Mouse (Mus musculus) forebrain, embryonic 13.5 days (tissue): Measurements from ENCODE around the gene Hist1h2af. TPM values are rescaled to one million over a fixed set of nuclear protein-coding genes. Genes with fewer than 3 reads are reported as not detected.
"Not testable (repeated sequence)": the region's sequence is repeated elsewhere in the genome, so short reads cannot be mapped to it uniquely, and the experiment has no call there.

Source experiments
- ATAC-seq: fragments of 200-750 bp; cut with Nextera tagmentation; 2 replicates; pipeline ENCODE4 v1.8.0; 2017
- H3K27ac ChIP-seq: fragments of 300-500 bp; sonication (generic); 2 replicates; pipeline ENCODE4 v1.5.1; 2015; ENCODE audit warnings: inconsistent platforms, mild to moderate bottlenecking, moderate library complexity
- H3K27me3 ChIP-seq: fragments of 300-500 bp; sonication (generic); 2 replicates; pipeline ENCODE4 v1.6.1; 2015; ENCODE audit warnings: mild to moderate bottlenecking, inconsistent platforms
- H3K36me3 ChIP-seq: fragments of 300-500 bp; sonication (generic); 2 replicates; pipeline ENCODE4 v1.6.1; 2015; ENCODE audit warnings: mild to moderate bottlenecking, inconsistent platforms; ENCODE audit not compliant: poor library complexity, severe bottlenecking
- H3K4me1 ChIP-seq: fragments of 300-500 bp; sonication (generic); 2 replicates; pipeline ENCODE4 v1.6.1; 2015; ENCODE audit warnings: inconsistent platforms
- H3K4me2 ChIP-seq: fragments of 300-500 bp; sonication (generic); 2 replicates; pipeline ENCODE4 v1.6.1; 2015; ENCODE audit warnings: inconsistent platforms, mild to moderate bottlenecking, moderate library complexity
- H3K4me3 ChIP-seq: fragments of 300-500 bp; sonication (generic); 2 replicates; pipeline ENCODE4 v1.5.1; 2015; ENCODE audit warnings: mild to moderate bottlenecking, inconsistent platforms
- H3K9ac ChIP-seq: fragments of 300-500 bp; sonication (generic); 2 replicates; pipeline ENCODE4 v1.6.1; 2015; ENCODE audit warnings: mild to moderate bottlenecking, inconsistent platforms
- H3K9me3 ChIP-seq: fragments of 300-500 bp; sonication (generic); replicated peaks from 2 replicates; pipeline ENCODE4 v1.6.1; 2016; ENCODE audit warnings: inconsistent platforms
- WGBS: fragments of 180-500 bp; shearing (Covaris S2); methylation state at CpG from one replicate; pipeline ENCODE4 v1.1.7; 2015; 5-methylcytosine and 5-hydroxymethylcytosine counted together
- polyA plus RNA-seq: library from polyadenylated mRNA; unstranded; fragments of >200 nt; fragmentation: Nextera tagmentation; extraction: Ambion mirVana; gene quantifications from 2 replicates; pipeline ENCODE4 v1.2.1, GENCODE M21; 2015

Hist1h2af gene
- polyA plus RNA-seq, 1 experiment from 2014 or later = 10.0 TPM

GRCm38 (mm10) chr13:23541497-23541896 is 7.8 kb downstream of the Hist1h2af start:
- H3K9ac ChIP-seq = no peak overlapping the region
- WGBS = 80% methylated on average over 3 of the region's 3 CpGs
- no peak for ATAC-seq
- H3K36me3 ChIP-seq = no peaks in the 10 kb centered on the region
- H3K9me3 ChIP-seq = no peaks in the 10 kb centered on the region
- no peaks in the 10 kb centered on the region for H3K27me3 ChIP-seq
- no peak overlapping the region for H3K4me2 ChIP-seq
- H3K4me1 ChIP-seq = peaks cover 27% of the 10 kb centered on the region
- no peak overlapping the region for H3K27ac ChIP-seq
- H3K4me3 ChIP-seq = no peak overlapping the region

- not testable (repeated sequence) for H3K36me3 ChIP-seq, H3K9me3 ChIP-seq, H3K27me3 ChIP-seq, ATAC-seq
- peak overlapping the region; percentile 46 for H3K4me3 ChIP-seq
- H3K9ac ChIP-seq = peak overlapping the region; percentile 71
- peak overlapping the region; percentile 70 for H3K4me2 ChIP-seq
- peaks cover 17% of the 10 kb centered on the region for H3K4me1 ChIP-seq
- peak overlapping the region; percentile 89 for H3K27ac ChIP-seq
- WGBS = 7% methylated on average over 3 of the region's 3 CpGs
Measured at GRCm38 (mm10) chr13:23542225-23542980, 8.7 kb downstream of the Hist1h2af start.

- Histone ChIP-seq H3K27ac (peak within 1 kb of the TSS; percentile 95), H3K9ac (peak within 1 kb of the TSS; percentile 71), H3K4me3 (peak within 1 kb of the TSS; percentile 47), H3K4me2 (peak within 1 kb of the TSS; percentile 70), H3K4me1 (peaks cover 14% of the 10 kb centered on the region)
- not testable (repeated sequence) for H3K27me3 ChIP-seq, H3K9me3 ChIP-seq, H3K36me3 ChIP-seq
- ATAC-seq = peak; percentile 93
- under 1% methylated on average over 42 of the region's 42 CpGs for WGBS
Measured at GRCm38 (mm10) chr13:23542999-23543607, 9.4 kb downstream of the Hist1h2af start, which contains the start of gene Hist1h2bh. TSS of gene Hist1h2bh (minus strand) at chr13:23543392.

GRCm38 (mm10) chr13:23543965-23544786 is 10.5 kb downstream of the Hist1h2af start, which contains the start of gene Hist1h3f:
TSS of gene Hist1h3f (plus strand) at chr13:23544052.
- Histone ChIP-seq H3K4me3 (peak within 1 kb of the TSS; percentile 47), H3K36me3 (no peaks in the 10 kb centered on the region), H3K4me2 (peak within 1 kb of the TSS; percentile 70), H3K9me3 (no peaks in the 10 kb centered on the region), H3K27me3 (no peaks in the 10 kb centered on the region), H3K4me1 (peaks cover 11% of the 10 kb centered on the region), H3K27ac (peak within 1 kb of the TSS; percentile 95), H3K9ac (peak within 1 kb of the TSS; percentile 73)
- under 1% methylated on average over 32 of the region's 45 CpGs for WGBS
- ATAC-seq = peak; percentile 95

GRCm38 (mm10) chr13:23544787-23545120 is 11.0 kb downstream of the Hist1h2af start:
- H3K9me3 ChIP-seq, ATAC-seq, H3K27me3 ChIP-seq, H3K36me3 ChIP-seq: not testable (repeated sequence)
- peak overlapping the region; percentile 69 for H3K4me2 ChIP-seq
- peak overlapping the region; percentile 47 for H3K4me3 ChIP-seq
- peaks cover 11% of the 10 kb centered on the region for H3K4me1 ChIP-seq
- WGBS = under 1% methylated on average over 13 of the region's 14 CpGs
- H3K27ac ChIP-seq = peak overlapping the region; percentile 95
- H3K9ac ChIP-seq = peak overlapping the region; percentile 73

GRCm38 (mm10) chr13:23546694-23547093 is 13.0 kb downstream of the Hist1h2af start:
- H3K4me3 ChIP-seq = no peak overlapping the region
- 78% methylated on average over 5 of the region's 5 CpGs for WGBS
- H3K27me3 ChIP-seq = no peaks in the 10 kb centered on the region
- no peak for ATAC-seq
- H3K36me3 ChIP-seq = no peaks in the 10 kb centered on the region
- H3K4me2 ChIP-seq = no peak overlapping the region
- no peaks in the 10 kb centered on the region for H3K9me3 ChIP-seq
- no peak overlapping the region for H3K27ac ChIP-seq
- H3K9ac ChIP-seq = no peak overlapping the region
- peaks cover 18% of the 10 kb centered on the region for H3K4me1 ChIP-seq

GRCm38 (mm10) chr13:23550761-23551145 is 17.0 kb downstream of the Hist1h2af start:
- no peaks in the 10 kb centered on the region for H3K27me3 ChIP-seq
- 5% methylated on average over 3 of the region's 3 CpGs for WGBS
- ATAC-seq = no peak

GRCm38 (mm10) chr13:23551146-23551834 is 17.6 kb downstream of the Hist1h2af start, which contains the start of gene Hist1h4f:
TSS of gene Hist1h4f (minus strand) at chr13:23551648.
- Histone ChIP-seq H3K27ac (peak within 1 kb of the TSS; percentile 93), H3K9ac (peak within 1 kb of the TSS; percentile 69), H3K4me2 (peak within 1 kb of the TSS; percentile 65), H3K4me3 (peak within 1 kb of the TSS; percentile 46), H3K4me1 (peaks cover 21% of the 10 kb centered on the region)
- H3K36me3 ChIP-seq, H3K9me3 ChIP-seq, H3K27me3 ChIP-seq: not testable (repeated sequence)
- ATAC-seq = peak; percentile 87
- WGBS = under 1% methylated on average over 47 of the region's 47 CpGs

More at GRCm38 (mm10) chr13:23550761-23551145, 17.0 kb downstream of the Hist1h2af start:
- no peaks in the 10 kb centered on the region for H3K36me3 ChIP-seq
- H3K9me3 ChIP-seq = no peaks in the 10 kb centered on the region
- peaks cover 21% of the 10 kb centered on the region for H3K4me1 ChIP-seq
- peak overlapping the region; percentile 46 for H3K4me3 ChIP-seq
- H3K27ac ChIP-seq = peak overlapping the region; percentile 93
- peak overlapping the region; percentile 69 for H3K9ac ChIP-seq
- peak overlapping the region; percentile 65 for H3K4me2 ChIP-seq

- Histone ChIP-seq H3K9ac (peak overlapping the region; percentile 69), H3K4me3 (peak overlapping the region; percentile 46), H3K27ac (peak overlapping the region; percentile 93), H3K9me3 (no peaks in the 10 kb centered on the region), H3K4me2 (peak overlapping the region; percentile 65), H3K36me3 (no peaks in the 10 kb centered on the region), H3K4me1 (peaks cover 27% of the 10 kb centered on the region), H3K27me3 (no peaks in the 10 kb centered on the region)
- 49% methylated on average over 8 of the region's 8 CpGs for WGBS
- no peak for ATAC-seq
Measured at GRCm38 (mm10) chr13:23551931-23552914, 18.5 kb downstream of the Hist1h2af start.

- Histone ChIP-seq H3K27ac (peak within 1 kb of the TSS; percentile 99), H3K4me1 (peaks cover 27% of the 10 kb centered on the region), H3K4me2 (peak within 1 kb of the TSS; percentile 93), H3K36me3 (no peaks in the 10 kb centered on the region), H3K9ac (peak within 1 kb of the TSS; percentile 87), H3K4me3 (0 out of 2 replicates have a peak within 1 kb of the TSS, but pooled peaks have one; percentile 3), H3K27me3 (no peaks in the 10 kb centered on the region), H3K9me3 (no peaks in the 10 kb centered on the region)
- no peak for ATAC-seq
Measured at GRCm38 (mm10) chr13:23552962-23553361, 19.3 kb downstream of the Hist1h2af start, which contains the start of gene Hist1h1d. TSS of gene Hist1h1d (plus strand) at chr13:23553262.
